Mouse (Mus musculus): ENCODE results near the gene Hexim1. TPM values are rescaled to one million over a fixed set of nuclear protein-coding genes. Genes with fewer than 3 reads are reported as not detected.

Gene Hexim1
- total and polyA plus RNA-seq, 3 experiments = 20.2 to 51.8 (median 25.9) TPM

GRCm38 (mm10) chr11:103093306-103093705 is 22.7 kb upstream of the Hexim1 start:
- dilution Hi-C loops (cut with MboI; ENCODE audit: extremely low pct_ligation_motif_present, extremely low pct_unique_long_range_greater_than_20kb, low sequenced_read_pairs) (no loop called here), in situ Hi-C loops (cut with MboI; ENCODE audit: low pct_ligation_motif_present, low pct_unique_long_range_greater_than_20kb, low sequenced_read_pairs) (no loop called here)
- Histone ChIP-seq H3K79me2 (replicated peaks; ENCODE audit: control insufficient read depth, extremely low read depth, insufficient read depth, poor library complexity, severe bottlenecking) (peaks cover 8% of the 10 kb centered on the region; the same call in 1 of the 2 replicates), H3K27ac (ENCODE audit: insufficient read depth, low read depth) (peak overlapping the region; percentile 99), H3K9me3 (replicated peaks; ENCODE audit: low read length) (no peaks in the 10 kb centered on the region), H3K4me2 (ENCODE audit: insufficient read depth, low read depth, poor library complexity, severe bottlenecking) (peak overlapping the region; percentile 54), H3K4me3 (replicated peaks in 1 of 3; ENCODE audit: low read depth in 2 of 3, low read length in 2 of 3, poor library complexity in 1 of 3) (peak overlapping the region in 1 of 3 experiments; percentile 25), H3K36me3 (replicated peaks in 1 of 2; ENCODE audit: control insufficient read depth in 1 of 2, insufficient read depth in 1 of 2, low read length in 1 of 2) (peaks cover 0 to 13% of the 10 kb centered on the region in 2 experiments), H3K27me3 (replicated peaks) (no peaks in the 10 kb centered on the region), H3K4me1 (ENCODE audit: control insufficient read depth in 1 of 2, insufficient read depth in 2 of 2) (peaks cover 26 to 44% of the 10 kb centered on the region in 2 experiments), H3K9ac (ENCODE audit: insufficient read depth, low read depth) (peak overlapping the region; percentile 12; the same call in 1 of the 2 replicates)
- TF ChIP-seq MYC (IDR thresholded peaks at IDR 0.05; ENCODE audit: low read depth, low read length) (no peak), MEF2A (IDR thresholded peaks at IDR 0.05; ENCODE audit: borderline replicate concordance, low read depth, low read length) (no peak), BHLHE40 (IDR thresholded peaks at IDR 0.05; ENCODE audit: low read depth, low read length) (peak; percentile 81), ZNF384 (IDR thresholded peaks at IDR 0.05; ENCODE audit: low read depth, low read length) (peak; percentile 71), MAZ (IDR thresholded peaks at IDR 0.05; ENCODE audit: low read depth, low read length) (no peak)
- DNase-seq (ENCODE audit: extremely low read depth) = no peak

- in situ Hi-C loops (cut with MboI; ENCODE audit: low pct_ligation_motif_present, low pct_unique_long_range_greater_than_20kb, low sequenced_read_pairs) = no loop called here
- H3K4me2 ChIP-seq (ENCODE audit: insufficient read depth, low read depth, poor library complexity, severe bottlenecking) = peak overlapping the region; percentile 54
- no peaks in the 10 kb centered on the region for H3K27me3 ChIP-seq (replicated peaks)
- H3K36me3 ChIP-seq (replicated peaks in 1 of 2; ENCODE audit: control insufficient read depth in 1 of 2, insufficient read depth in 1 of 2, low read length in 1 of 2) = peaks cover 3 to 20% of the 10 kb centered on the region in 2 experiments
- peaks cover 8% of the 10 kb centered on the region; the same call in 1 of the 2 replicates for H3K79me2 ChIP-seq (replicated peaks; ENCODE audit: control insufficient read depth, extremely low read depth, insufficient read depth, poor library complexity, severe bottlenecking)
- no peaks in the 10 kb centered on the region for H3K9me3 ChIP-seq (replicated peaks; ENCODE audit: low read length)
- H3K27ac ChIP-seq (ENCODE audit: insufficient read depth, low read depth) = peak overlapping the region; percentile 99
- peaks cover 31 to 51% of the 10 kb centered on the region in 2 experiments for H3K4me1 ChIP-seq (ENCODE audit: control insufficient read depth in 1 of 2, insufficient read depth in 2 of 2)
- H3K4me3 ChIP-seq (replicated peaks in 1 of 3; ENCODE audit: low read depth in 2 of 3, low read length in 2 of 3, poor library complexity in 1 of 3) = peak overlapping the region in 2 of 3 experiments; percentile 10 to 40
- H3K9ac ChIP-seq (ENCODE audit: insufficient read depth, low read depth) = peak overlapping the region; percentile 53
- DNase-seq (ENCODE audit: extremely low read depth) = peak; percentile 98
- dilution Hi-C loops (cut with MboI; ENCODE audit: extremely low pct_ligation_motif_present, extremely low pct_unique_long_range_greater_than_20kb, low sequenced_read_pairs) = no loop called here
- peak; percentile 96 for TF ChIP-seq RCOR1 (conservative IDR thresholded peaks at IDR 0.05; ENCODE audit: low read depth, low read length)
- peak; percentile 100 for TF ChIP-seq IRF4 (IDR thresholded peaks at IDR 0.05; ENCODE audit: low read depth, low read length)
- peak; percentile 98 for TF ChIP-seq POLR2A (IDR thresholded peaks at IDR 0.05; ENCODE audit: low read depth, low read length)
- TF ChIP-seq POLR2AphosphoS2 (IDR thresholded peaks at IDR 0.05; ENCODE audit: low read depth, low read length) = peak; percentile 98
- peak; percentile 44 for TF ChIP-seq JUND (conservative IDR thresholded peaks at IDR 0.05; ENCODE audit: low read depth, low read length)
- peak; percentile 91 for TF ChIP-seq ETS1 (conservative IDR thresholded peaks at IDR 0.05; ENCODE audit: low read depth, low read length)
- TF ChIP-seq JUN (IDR thresholded peaks at IDR 0.05; ENCODE audit: insufficient read depth, low read depth, low read length) = peak; percentile 42
- no peak for TF ChIP-seq E2F4 (IDR thresholded peaks at IDR 0.05; ENCODE audit: insufficient replicate concordance, low read depth, low read length)
- no peak for TF ChIP-seq NRF1 (IDR thresholded peaks at IDR 0.05; ENCODE audit: low read depth, low read length)
- peak; percentile 20 for TF ChIP-seq SMC3 (IDR thresholded peaks at IDR 0.05; ENCODE audit: low read depth, low read length)
- TF ChIP-seq MYC (IDR thresholded peaks at IDR 0.05; ENCODE audit: low read depth, low read length) = 0 out of 2 replicates have a peak, but pooled peaks have one; percentile 62
- TF ChIP-seq USF1 (IDR thresholded peaks at IDR 0.05; ENCODE audit: low read depth, low read length) = no peak
- TF ChIP-seq MAX (IDR thresholded peaks at IDR 0.05; ENCODE audit: low read length) = peak; percentile 78
- peak; percentile 32; the same call in 1 of the 2 replicates for TF ChIP-seq MXI1 (IDR thresholded peaks at IDR 0.05; ENCODE audit: low read depth, low read length)
- TF ChIP-seq MAZ (IDR thresholded peaks at IDR 0.05; ENCODE audit: low read depth, low read length) = peak; percentile 98
- TF ChIP-seq TCF12 (IDR thresholded peaks at IDR 0.05; ENCODE audit: low read depth, low read length) = peak; percentile 88
- no peak for TF ChIP-seq GABPA (IDR thresholded peaks at IDR 0.05; ENCODE audit: insufficient replicate concordance, low read depth, low read length)
- TF ChIP-seq CHD1 (IDR thresholded peaks at IDR 0.05; ENCODE audit: low read depth, low read length) = peak; percentile 71; the same call in 1 of the 2 replicates
- peak; percentile 30; the same call in 1 of the 2 replicates for TF ChIP-seq ZNF384 (IDR thresholded peaks at IDR 0.05; ENCODE audit: low read depth, low read length)
- peak; percentile 94 for TF ChIP-seq SIN3A (IDR thresholded peaks at IDR 0.05; ENCODE audit: low read length)
- TF ChIP-seq BHLHE40 (IDR thresholded peaks at IDR 0.05; ENCODE audit: low read depth, low read length) = peak; percentile 93
- TF ChIP-seq ZC3H11A (IDR thresholded peaks at IDR 0.05; ENCODE audit: low read depth, low read length) = no peak
- TF ChIP-seq CHD2 (IDR thresholded peaks at IDR 0.05; ENCODE audit: low read length) = peak; percentile 95
- TF ChIP-seq ZMIZ1 (IDR thresholded peaks at IDR 0.05; ENCODE audit: low read depth, low read length) = peak; percentile 100
- TF ChIP-seq NELFE (IDR thresholded peaks at IDR 0.05; ENCODE audit: low read depth, low read length) = peak; percentile 95
- TF ChIP-seq ZKSCAN1 (IDR thresholded peaks at IDR 0.05; ENCODE audit: borderline replicate concordance, low read depth, low read length) = no peak; the same call in 1 of the 2 replicates
- TF ChIP-seq TBP (conservative IDR thresholded peaks at IDR 0.05; ENCODE audit: low read depth, low read length) = peak; percentile 98
Observed at GRCm38 (mm10) chr11:103093862-103094833, 21.9 kb upstream of the Hexim1 start.

Data from CH12.LX (cell line).